Mouse (Mus musculus) liver, postnatal 0 days (tissue): ENCODE results near the gene Sec63.

Experiments used
- CTCF ChIP-seq: sonication (generic); IDR thresholded peaks from 2 replicates; pipeline ENCODE4 v1.5.1; 2016; ENCODE audit warnings: antibody characterized with exemption, low read depth
- EP300 ChIP-seq: IDR thresholded peaks from 2 replicates; pipeline ENCODE4 v1.6.1; 2016; ENCODE audit warnings: antibody characterized with exemption, low read depth, mild to moderate bottlenecking

DNA sequence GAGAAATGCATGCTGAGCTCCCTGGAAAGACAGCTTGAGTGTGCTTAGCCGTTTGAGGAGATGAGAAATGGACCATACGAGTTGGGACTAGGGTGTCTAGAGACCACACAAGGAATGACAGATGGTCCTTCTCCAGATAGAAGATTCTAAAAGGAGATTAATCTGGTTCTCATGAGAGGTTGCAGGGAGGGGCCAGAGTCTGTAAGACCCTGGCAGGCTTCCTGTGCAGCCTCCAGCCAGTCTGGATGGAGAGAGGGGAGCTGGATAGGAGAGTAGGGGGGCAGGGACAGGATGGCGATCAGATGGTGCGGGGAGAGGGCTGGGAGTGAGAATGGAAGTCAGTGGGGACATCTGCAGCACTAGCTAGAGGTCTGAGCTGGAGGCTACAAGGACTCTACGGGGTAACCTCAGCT, 118.0 kb downstream of the Sec63 start:
- no peak for TF ChIP-seq CTCF
- TF ChIP-seq EP300, result no peak
